Mouse (Mus musculus) cortical plate, adult 2 months (tissue): ENCODE measurements at regions not wholly inside any gene's neighbourhood (a gene's known extent, or its start where the extent isn't known, plus 50 kb on each side); places are given as distances from the start of the nearest gene placed in this dataset.

ENCODE experiments used
- H3K27ac ChIP-seq: fragments of 200-500 bp; 2 replicates; pipeline ENCODE4 v1.5.1; 2012; ENCODE audit warnings: low read length, control low read depth, inconsistent platforms; ENCODE audit not compliant: insufficient read depth
- H3K4me1 ChIP-seq: fragments of 200-500 bp; 2 replicates; pipeline ENCODE4 v1.6.1; 2011; ENCODE audit warnings: low read length; ENCODE audit not compliant: control insufficient read depth, insufficient read depth
- H3K4me3 ChIP-seq: fragments of 200-500 bp; 2 replicates; pipeline ENCODE4 v1.5.1; 2011; ENCODE audit warnings: mild to moderate bottlenecking, low read length, control low read depth; ENCODE audit not compliant: insufficient read depth
- CTCF ChIP-seq: fragments of 200-500 bp; IDR thresholded peaks from 2 replicates; pipeline ENCODE4 v1.5.1; 2011; ENCODE audit warnings: mild to moderate bottlenecking, control low read depth, low read length; ENCODE audit not compliant: insufficient read depth; ENCODE audit errors: extremely low read depth
- POLR2A ChIP-seq: fragments of 200-500 bp; IDR thresholded peaks from 2 replicates; pipeline ENCODE4 v1.6.1; 2011; ENCODE audit warnings: mild to moderate bottlenecking, low read length, control low read depth; ENCODE audit not compliant: insufficient read depth; ENCODE audit errors: extremely low read depth

DNA sequence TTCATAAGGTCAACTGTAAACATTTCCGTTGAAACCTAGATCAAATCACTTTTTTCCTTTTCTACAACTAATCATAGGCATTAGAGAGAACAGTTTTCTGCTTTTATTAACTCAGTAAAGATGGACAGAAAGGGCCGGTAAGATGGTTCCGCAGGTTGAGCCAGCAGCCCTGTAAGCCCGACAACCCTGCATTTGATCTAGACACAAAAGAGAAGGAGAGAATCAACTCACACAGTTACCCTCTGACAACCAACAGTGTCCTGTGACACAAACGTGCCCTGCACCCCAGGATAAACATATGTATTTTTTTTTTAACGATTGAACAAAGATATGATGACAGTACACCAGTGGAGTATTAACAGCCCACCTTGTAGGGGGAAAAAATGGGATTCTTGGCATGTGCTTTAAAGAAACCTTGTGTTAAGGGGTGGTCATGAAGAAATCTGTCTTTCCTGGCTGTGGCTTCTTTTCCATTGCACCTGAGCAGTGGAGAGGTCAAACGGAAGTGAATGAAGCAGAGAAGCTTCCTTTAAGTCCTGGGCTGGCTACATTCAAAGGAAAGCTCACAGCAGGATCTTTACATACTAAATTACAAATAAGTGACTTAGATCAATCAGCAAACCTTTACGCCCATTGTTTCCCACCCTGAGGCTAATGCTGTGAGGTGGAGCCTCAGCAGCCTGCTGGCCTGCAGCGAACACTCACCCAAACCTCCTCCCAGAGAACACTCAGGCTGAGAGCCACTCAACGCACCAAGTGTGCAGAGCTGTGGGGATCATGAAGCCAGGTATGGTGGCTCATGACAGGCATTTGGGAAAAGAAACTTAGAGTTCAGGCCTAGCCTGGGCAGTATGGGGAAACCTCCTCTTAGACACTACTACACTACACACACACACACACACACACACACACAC, 66.8 kb upstream of the Arhgap29 start:
- H3K4me1 ChIP-seq: no peaks in the 10 kb centered on the region
- no peak overlapping the region for H3K4me3 ChIP-seq
- TF ChIP-seq POLR2A: no peak
- TF ChIP-seq CTCF: no peak
- H3K27ac ChIP-seq: peak overlapping the region; percentile 54; the same call in 1 of the 2 replicates

DNA sequence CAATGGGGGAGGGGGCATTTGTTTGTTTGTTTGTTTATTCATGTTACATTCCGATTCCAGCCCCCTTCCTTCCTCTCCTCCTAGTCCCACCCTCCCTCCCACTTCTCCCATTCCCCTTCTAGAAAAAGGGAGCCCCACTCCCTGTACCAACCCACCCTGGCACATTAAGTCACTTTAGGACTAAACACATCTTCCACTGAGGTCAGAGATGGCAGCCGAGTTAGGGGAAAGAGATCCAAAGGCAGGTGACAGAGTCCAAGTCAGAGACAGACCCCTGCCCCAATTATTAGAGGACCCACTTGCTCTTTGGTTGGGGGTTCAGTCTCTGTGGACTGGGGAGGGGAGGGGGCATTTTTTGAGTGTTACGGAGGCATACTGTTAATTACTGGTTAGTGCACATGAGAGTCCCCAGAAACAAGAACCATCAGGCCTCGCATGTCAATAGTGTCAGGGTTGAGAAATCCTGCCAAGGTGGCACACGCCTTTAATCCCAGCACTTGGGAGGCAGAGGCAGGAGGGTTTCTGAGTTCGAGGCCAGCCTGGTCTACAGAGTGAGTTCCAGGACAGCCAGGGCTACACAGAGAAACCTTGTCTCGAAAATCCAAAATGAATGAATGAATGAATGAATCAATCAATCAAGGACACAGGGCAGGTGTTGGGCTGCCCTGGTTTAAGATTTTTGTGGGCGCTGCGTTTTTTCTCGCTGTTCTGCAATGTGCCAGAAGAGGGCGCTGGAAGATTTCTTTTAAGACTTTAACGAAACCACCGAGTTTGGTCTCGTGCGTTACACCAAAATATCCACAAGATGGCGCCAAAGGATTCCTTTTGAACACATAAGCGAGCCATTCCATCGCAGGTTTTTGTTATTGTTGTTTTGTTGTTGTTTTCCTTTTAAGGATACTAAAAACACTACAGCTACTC, 67.8 kb upstream of the Arhgap29 start:
- Histone ChIP-seq H3K4me1 (no peaks in the 10 kb centered on the region), H3K4me3 (no peak overlapping the region), H3K27ac (no peak overlapping the region)
- no peak for TF ChIP-seq POLR2A
- peak; percentile 94 for TF ChIP-seq CTCF

DNA sequence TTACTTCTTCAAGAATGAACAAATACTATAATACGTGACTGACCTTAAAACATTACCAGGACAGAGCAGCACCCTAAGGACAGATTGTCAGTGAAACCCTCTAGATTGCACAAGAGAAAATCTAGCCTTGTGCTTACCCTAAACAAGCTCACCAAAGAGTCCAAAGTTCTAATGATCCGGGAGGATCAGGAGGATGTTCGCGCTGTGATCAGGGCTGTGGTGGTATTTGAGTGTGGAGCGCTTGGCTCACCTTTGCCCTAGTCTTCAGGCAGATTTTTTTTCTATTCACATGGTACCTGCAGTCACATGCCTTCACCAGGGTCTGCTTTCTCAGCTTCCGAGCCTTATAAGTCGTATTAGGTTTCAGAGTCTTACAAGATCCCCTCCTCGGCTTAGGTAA, 65.3 kb upstream of the Abcd3 start:
- no peak overlapping the region for H3K27ac ChIP-seq
- TF ChIP-seq CTCF: no peak
- no peak for TF ChIP-seq POLR2A
- H3K4me1 ChIP-seq: no peaks in the 10 kb centered on the region
- no peak overlapping the region for H3K4me3 ChIP-seq

DNA sequence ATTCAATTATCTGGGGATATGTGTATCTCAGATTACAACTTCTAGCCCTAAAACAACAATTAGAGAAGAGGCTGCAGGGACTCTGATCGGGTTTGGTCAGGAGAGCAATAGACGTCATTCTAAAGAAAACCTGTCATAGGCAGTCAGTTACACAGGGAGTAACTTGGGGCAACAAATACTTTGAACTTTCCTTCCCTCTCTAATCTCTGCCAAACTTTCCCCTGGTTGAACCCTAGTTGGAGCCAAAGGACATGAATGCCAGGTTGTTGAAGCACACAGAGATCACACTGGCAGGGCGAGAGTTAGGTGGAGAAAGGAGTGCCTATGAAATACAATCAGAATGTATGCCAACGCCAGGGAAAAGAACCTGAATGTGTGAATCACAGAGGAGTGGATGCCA, 60.0 kb upstream of the Abcd3 start:
- Histone ChIP-seq H3K4me1 (no peaks in the 10 kb centered on the region), H3K4me3 (no peak overlapping the region), H3K27ac (no peak overlapping the region)
- TF ChIP-seq CTCF (no peak), POLR2A (no peak)

DNA sequence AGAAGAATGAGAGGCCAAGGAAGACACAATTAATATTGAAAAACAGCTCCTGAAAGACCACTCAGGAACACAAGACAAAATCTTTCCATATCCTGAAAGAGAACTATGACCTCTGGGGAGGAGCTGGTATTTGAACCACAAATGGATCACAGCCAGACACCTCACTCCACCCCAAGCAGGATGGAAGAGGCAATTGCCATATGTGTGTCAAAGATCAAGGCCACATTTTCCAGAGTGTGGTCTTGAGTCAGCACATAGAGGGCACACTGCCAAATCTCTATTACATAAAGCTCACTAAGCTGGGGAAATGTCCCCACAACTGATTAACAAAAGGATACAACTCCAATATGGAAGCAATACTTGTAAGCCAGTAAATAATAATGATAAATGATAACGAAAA, 59.5 kb upstream of the Abcd3 start:
- H3K27ac ChIP-seq: no peak overlapping the region
- TF ChIP-seq CTCF (no peak), POLR2A (no peak)
- no peak overlapping the region for H3K4me3 ChIP-seq
- no peaks in the 10 kb centered on the region for H3K4me1 ChIP-seq

DNA sequence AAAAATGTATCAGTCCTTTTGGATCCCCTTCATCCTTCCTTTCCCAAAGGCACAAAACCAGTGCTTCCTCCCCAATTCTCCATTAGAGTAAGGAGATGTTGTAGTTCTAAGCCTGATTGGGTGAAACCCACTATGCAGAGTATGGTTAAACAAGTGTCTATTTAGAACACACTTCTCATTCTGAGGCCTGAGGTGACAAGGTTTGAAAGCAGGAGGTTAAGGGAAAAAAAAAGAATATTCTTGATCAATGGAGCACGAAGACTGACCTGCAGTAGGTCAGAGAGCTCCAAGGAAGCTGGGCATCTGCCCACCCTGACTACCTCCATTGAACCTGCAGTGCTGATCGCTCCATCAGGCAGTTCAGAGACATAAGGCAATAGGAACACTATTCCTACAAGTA, 58.5 kb upstream of the Abcd3 start:
- Histone ChIP-seq H3K27ac (no peak overlapping the region), H3K4me1 (no peaks in the 10 kb centered on the region), H3K4me3 (no peak overlapping the region)
- TF ChIP-seq POLR2A (no peak), CTCF (no peak)

DNA sequence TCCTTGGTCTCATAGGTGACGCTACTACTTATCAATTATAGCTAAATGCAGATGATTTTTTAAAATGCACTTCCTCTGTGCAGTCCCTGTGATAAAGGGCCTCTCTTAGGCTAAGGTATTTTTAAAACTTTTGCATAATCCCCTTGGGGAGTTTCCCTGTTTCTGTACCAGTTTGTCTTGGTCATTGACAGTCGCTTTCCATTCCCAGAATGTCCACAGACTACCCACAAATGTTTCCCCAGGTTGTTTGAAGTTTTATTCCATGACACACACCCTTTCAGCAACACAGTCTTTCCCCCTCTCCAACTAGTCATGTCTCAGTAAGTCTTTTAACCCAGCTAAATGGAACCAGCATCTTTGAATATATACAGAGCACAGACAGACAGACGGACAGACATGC, 57.6 kb upstream of the Abcd3 start:
- no peak overlapping the region for H3K27ac ChIP-seq
- no peaks in the 10 kb centered on the region for H3K4me1 ChIP-seq
- TF ChIP-seq CTCF (no peak), POLR2A (no peak)
- H3K4me3 ChIP-seq: no peak overlapping the region

DNA sequence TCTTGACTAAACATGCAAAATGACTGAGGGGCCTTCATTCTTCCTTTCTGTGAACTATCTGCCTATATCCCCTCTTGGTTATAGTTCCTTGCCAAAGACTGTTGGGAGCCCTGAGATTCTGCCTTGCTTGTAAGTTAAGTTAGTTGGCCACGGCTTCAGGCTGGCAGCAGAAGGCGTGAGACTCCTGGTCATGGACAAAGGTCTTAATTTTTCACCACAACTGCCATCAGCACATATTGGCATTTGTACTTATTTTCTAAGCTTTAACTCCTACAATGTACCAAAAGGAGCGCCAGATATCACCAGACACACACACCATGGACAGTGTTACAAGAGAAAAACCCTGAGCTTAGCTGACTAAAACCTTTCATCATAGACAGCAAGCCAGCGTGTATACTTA, 56.7 kb upstream of the Abcd3 start:
- TF ChIP-seq POLR2A: no peak
- TF ChIP-seq CTCF: no peak

DNA sequence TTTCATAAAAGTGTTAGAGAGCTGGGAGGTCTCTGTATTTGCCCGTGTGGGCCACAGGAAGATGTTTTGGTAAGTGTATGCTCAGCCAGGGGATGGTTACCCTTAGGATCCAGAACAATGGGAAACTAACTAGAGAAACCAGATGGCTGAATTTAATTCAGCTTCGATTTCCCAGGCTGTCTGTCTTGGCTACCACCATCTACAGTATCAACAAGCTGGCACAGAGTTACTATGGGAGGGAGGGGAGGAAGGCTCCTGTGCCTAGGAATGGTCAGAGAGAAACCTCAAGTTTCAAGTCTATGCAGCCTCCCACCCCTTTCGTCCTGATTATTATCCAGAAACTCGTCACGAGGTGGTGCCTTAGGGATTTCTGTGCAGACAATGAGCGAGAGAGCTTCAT, 55.6 kb upstream of the Abcd3 start:
- TF ChIP-seq CTCF (no peak), POLR2A (no peak)
- Histone ChIP-seq H3K4me3 (no peak overlapping the region), H3K4me1 (no peaks in the 10 kb centered on the region), H3K27ac (no peak overlapping the region)

More for the DNA sequence above, 56.7 kb upstream of the Abcd3 start:
- Histone ChIP-seq H3K4me1 (no peaks in the 10 kb centered on the region), H3K4me3 (no peak overlapping the region), H3K27ac (no peak overlapping the region)
